Mouse (Mus musculus): ENCODE results near the gene Hcfc1r1. TPM values are rescaled to one million over a fixed set of nuclear protein-coding genes. Genes with fewer than 3 reads are reported as not detected.

Hcfc1r1 gene
- polyA plus RNA-seq (2017; shearing (Covaris generic)) = 68.4 TPM

GRCm38 (mm10) chr17:23673424-23674073, at the start of gene Hcfc1r1, which contains the start of gene Thoc6:
Gene Hcfc1r1, plus strand, starts transcription at chr17:23673596.
Gene Thoc6, minus strand, starts transcription at chr17:23673882.

DNA sequence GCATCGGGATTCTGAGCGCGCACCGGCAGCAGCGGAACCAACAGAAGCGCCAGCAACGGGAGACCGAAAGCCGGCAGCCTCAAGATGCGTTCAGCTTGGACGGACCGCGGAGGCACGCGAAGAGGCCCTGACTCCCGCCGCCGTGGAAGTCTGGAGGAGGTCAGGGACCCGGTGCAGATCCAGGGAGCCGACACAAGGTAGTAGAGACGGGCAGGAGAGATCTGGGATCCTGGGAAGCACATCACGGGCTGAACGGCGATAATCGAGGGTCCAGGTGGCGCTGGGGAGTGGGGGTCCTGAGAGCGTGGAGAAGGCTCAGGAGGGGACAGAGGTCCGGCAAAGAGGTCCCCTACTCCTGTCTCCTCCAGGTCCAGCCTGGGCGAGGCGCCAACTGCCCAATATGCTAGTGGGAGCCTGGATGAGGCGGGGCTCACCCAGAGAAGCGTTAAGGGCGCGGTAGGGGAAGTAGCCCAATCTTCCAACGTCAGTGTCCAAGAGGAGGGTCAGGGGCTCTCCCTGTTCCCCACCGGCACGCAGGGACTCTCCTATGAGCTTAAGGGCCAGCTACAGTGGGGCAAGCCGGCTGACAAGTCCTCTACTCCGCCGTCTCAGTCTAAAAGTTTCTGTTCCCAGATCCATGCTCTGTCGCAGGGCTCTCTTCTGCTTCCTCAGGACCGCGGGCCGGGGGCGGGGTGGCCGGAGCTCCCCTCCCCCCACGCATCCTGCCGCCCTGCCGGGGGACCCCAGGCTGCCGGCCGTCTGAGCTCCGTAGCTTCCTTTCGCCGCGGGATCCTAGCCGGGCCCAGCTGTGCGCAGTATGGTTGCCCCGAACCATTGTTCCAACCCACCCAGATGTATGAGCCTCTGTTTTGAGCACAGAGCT, 28.5 kb upstream of the Hcfc1r1 start, which contains the start of gene Mmp25:
Gene Mmp25, minus strand, starts transcription at position 665 of the 883 bp plus-strand sequence.

GRCm38 (mm10) chr17:23660117-23660875, 13.1 kb upstream of the Hcfc1r1 start, which contains the start of gene Bicdl2:
Gene Bicdl2, plus strand, starts transcription at chr17:23660506.

GRCm38 (mm10) chr17:23677236-23677679, 3.9 kb downstream of the Hcfc1r1 start, which contains the start of gene Tnfrsf12a:
Gene Tnfrsf12a, minus strand, starts transcription at chr17:23677468.

GRCm38 (mm10) chr17:23679127-23679835, 5.9 kb downstream of the Hcfc1r1 start, which contains the start of gene Cldn6:
Gene Cldn6, plus strand, starts transcription at chr17:23679249.

GRCm38 (mm10) chr17:23683856-23684672, 10.7 kb downstream of the Hcfc1r1 start, which contains the start of gene Cldn9:
Gene Cldn9, minus strand, starts transcription at chr17:23684026.

GRCm38 (mm10) chr17:23722376-23723125, 49.2 kb downstream of the Hcfc1r1 start, which contains the start of gene 1520401A03Rik:
Gene 1520401A03Rik, minus strand, starts transcription at chr17:23722783.

Other genes starting within 250 kb of the Hcfc1r1 start
- gene Vmn2r117, start 193.9 kb upstream of the Hcfc1r1 start, polyA plus RNA-seq (2017; shearing (Covaris generic)) = not detected
- 18.8 TPM for gene Zfp213, start 109.4 kb upstream of the Hcfc1r1 start, polyA plus RNA-seq (2017; shearing (Covaris generic))
- not detected for gene Zfp13, start 74.1 kb upstream of the Hcfc1r1 start, polyA plus RNA-seq (2017; shearing (Covaris generic))
- gene Zscan10, start 72.7 kb upstream of the Hcfc1r1 start, polyA plus RNA-seq (2017; shearing (Covaris generic)) = 2.0 TPM
- gene Mmp25, start 28.3 kb upstream of the Hcfc1r1 start, polyA plus RNA-seq (2017; shearing (Covaris generic)) = 0.77 TPM
- not detected for gene Bicdl2, start 13.1 kb upstream of the Hcfc1r1 start, polyA plus RNA-seq (2017; shearing (Covaris generic))
- gene Thoc6, start 286 bp downstream of the Hcfc1r1 start, polyA plus RNA-seq (2017; shearing (Covaris generic)) = 33.8 TPM
- gene Tnfrsf12a, start 3.9 kb downstream of the Hcfc1r1 start, polyA plus RNA-seq (2017; shearing (Covaris generic)) = 9.2 TPM
- gene Cldn6, start 5.7 kb downstream of the Hcfc1r1 start, polyA plus RNA-seq (2017; shearing (Covaris generic)) = not detected
- gene Cldn9, start 10.4 kb downstream of the Hcfc1r1 start, polyA plus RNA-seq (2017; shearing (Covaris generic)) = not detected
- gene 1520401A03Rik, start 49.2 kb downstream of the Hcfc1r1 start, polyA plus RNA-seq (2017; shearing (Covaris generic)) = not detected
- gene Pkmyt1, start 52.7 kb downstream of the Hcfc1r1 start, polyA plus RNA-seq (2017; shearing (Covaris generic)) = 28.6 TPM
- 10.4 TPM for gene Paqr4, start 67.3 kb downstream of the Hcfc1r1 start, polyA plus RNA-seq (2017; shearing (Covaris generic))
- gene Kremen2, start 72.2 kb downstream of the Hcfc1r1 start, polyA plus RNA-seq (2017; shearing (Covaris generic)) = 6.0 TPM
- 34.0 TPM for gene Flywch1, start 98.0 kb downstream of the Hcfc1r1 start, polyA plus RNA-seq (2017; shearing (Covaris generic))
- gene Flywch2, start 112.5 kb downstream of the Hcfc1r1 start, polyA plus RNA-seq (2017; shearing (Covaris generic)) = 4.5 TPM
- gene Srrm2, start 116.9 kb downstream of the Hcfc1r1 start, polyA plus RNA-seq (2017; shearing (Covaris generic)) = 568 TPM
- 672 TPM for gene Elob, start 155.5 kb downstream of the Hcfc1r1 start, polyA plus RNA-seq (2017; shearing (Covaris generic))
- 0.39 TPM for gene Prss33, start 162.5 kb downstream of the Hcfc1r1 start, polyA plus RNA-seq (2017; shearing (Covaris generic))
- gene Prss32, start 170.3 kb downstream of the Hcfc1r1 start, polyA plus RNA-seq (2017; shearing (Covaris generic)) = not detected
- gene Prss41, start 170.6 kb downstream of the Hcfc1r1 start, polyA plus RNA-seq (2017; shearing (Covaris generic)) = 6.6 TPM
- not detected for gene Prss21, start 194.5 kb downstream of the Hcfc1r1 start, polyA plus RNA-seq (2017; shearing (Covaris generic))
- gene Dcpp1, start 207.3 kb downstream of the Hcfc1r1 start, polyA plus RNA-seq (2017; shearing (Covaris generic)) = not detected
- not detected for gene Dcpp2, start 207.3 kb downstream of the Hcfc1r1 start, polyA plus RNA-seq (2017; shearing (Covaris generic))
- not detected for gene Dcpp3, start 243.9 kb downstream of the Hcfc1r1 start, polyA plus RNA-seq (2017; shearing (Covaris generic))